Mouse (Mus musculus): Measurements from ENCODE around the gene Sf3a3. TPM values are rescaled to one million over a fixed set of nuclear protein-coding genes. Genes with fewer than 3 reads are reported as not detected.
A peak's percentile ranks its signal among the peaks of the same experiment; 100 is the strongest.

Gene Sf3a3
- 98.1 and 106 TPM in 2 replicates for polyA plus RNA-seq (2015; fragmentation: Nextera tagmentation; extraction: Ambion mirVana)

DNA sequence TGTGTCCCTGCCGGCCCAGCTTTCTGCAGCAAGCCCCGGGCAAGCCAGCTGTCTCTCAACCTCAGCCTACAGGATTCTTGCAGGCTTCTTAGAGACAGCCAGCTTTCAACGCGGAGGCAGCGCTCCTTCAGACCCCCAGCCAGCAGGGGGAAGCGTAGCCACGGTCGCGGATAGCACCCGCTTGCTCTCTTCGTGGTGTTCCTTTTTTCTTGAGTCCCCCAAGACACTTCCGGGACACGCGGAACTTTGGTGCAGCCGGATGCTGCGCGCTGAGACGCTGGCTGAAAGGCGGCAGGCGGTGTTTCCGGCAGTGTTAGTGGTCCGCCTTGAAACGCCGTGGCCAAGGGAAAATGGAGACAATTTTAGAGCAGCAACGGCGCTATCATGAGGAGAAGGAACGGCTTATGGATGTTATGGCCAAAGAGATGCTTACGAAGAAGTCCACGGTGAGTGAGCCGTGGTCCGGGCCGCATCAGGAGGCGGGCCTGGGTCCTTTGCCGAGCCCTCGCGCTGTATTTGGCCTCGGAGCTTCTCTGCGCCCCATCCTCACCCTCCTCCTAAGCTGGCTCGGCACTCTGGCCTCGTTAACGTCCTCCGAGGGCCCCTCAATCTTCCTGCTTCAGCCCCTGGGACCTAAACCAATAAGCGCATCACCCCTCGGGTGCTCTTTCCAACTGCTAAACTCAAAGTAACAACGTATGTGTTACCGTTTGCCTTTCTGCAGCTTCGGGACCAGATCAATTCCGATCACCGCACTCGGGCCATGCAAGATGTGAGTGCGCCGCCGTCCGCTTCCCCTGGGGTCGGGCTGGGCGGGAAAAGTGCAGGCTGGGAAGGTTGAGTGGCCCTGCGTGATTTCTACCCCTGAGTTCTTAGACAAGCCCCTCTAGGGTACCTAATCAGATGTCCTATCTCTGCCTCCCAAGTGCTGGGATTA is at the start of gene Sf3a3:
Gene Sf3a3 (plus strand): TSS at position 232 of the 937 bp plus-strand sequence.
- Histone ChIP-seq H3K9ac (ENCODE audit: low read depth, low read length) (peak within 1 kb of the TSS; percentile 85), H3K36me3 (ENCODE audit: control insufficient read depth, insufficient read depth, low read length) (peaks cover 18% of the 10 kb centered on the region; the same call in 1 of the 2 replicates), H3K4me3 (ENCODE audit: low read depth, low read length) (peak within 1 kb of the TSS; percentile 87), H3K27me3 (ENCODE audit: control insufficient read depth, insufficient read depth, low read depth, low read length) (peaks cover 4% of the 10 kb centered on the region; the same call in 1 of the 2 replicates), H3K9me3 (replicated peaks; ENCODE audit: control insufficient read depth, low read length, poor library complexity, severe bottlenecking) (no peaks in the 10 kb centered on the region), H3K4me2 (ENCODE audit: low read length) (peak within 1 kb of the TSS; percentile 97), H3K4me1 (ENCODE audit: control insufficient read depth, insufficient read depth, low read length) (peaks cover 14% of the 10 kb centered on the region), H3K27ac (ENCODE audit: low read length) (peak within 1 kb of the TSS; percentile 62)
- ATAC-seq = peak; percentile 95
- WGBS = under 1% methylated on average over 57 of the region's 57 CpGs

DNA sequence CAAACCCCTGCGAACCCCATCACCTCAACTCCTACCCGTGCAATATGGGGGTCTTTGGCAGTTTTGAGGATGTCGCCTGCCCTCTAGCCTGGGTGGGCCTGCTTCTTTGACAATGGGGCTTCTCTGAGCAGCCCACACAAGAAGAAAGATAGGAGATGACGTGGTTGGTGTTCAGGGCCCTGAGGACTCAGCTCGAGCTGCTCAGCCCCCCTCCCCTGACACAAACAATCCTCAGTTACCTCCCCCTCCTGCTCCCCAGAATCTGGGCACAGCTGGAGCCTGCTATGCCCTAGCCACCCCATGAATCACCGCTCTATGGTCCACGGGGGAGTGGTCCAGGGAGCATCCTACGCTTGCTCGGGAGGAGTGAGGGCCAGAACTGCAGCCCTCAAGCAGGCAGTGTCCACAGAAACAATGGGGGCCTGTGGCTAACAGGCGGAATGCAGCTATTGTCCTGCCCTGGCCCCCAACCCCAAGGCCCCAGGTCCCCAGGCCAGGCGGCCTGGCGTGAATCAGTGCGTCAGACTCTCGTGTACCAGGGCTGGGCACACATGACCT is 47.0 kb upstream of the Sf3a3 start:
- no peak; the same call in 1 of the 2 replicates for ATAC-seq
- H3K36me3 ChIP-seq (ENCODE audit: control insufficient read depth, insufficient read depth, low read length) = no peaks in the 10 kb centered on the region
- 19% methylated on average over 14 of the region's 14 CpGs for WGBS
- H3K4me2 ChIP-seq (ENCODE audit: low read length) = no peak overlapping the region
- H3K27me3 ChIP-seq (ENCODE audit: control insufficient read depth, insufficient read depth, low read depth, low read length) = peaks cover 4% of the 10 kb centered on the region; the same call in 1 of the 2 replicates
- H3K9ac ChIP-seq (ENCODE audit: low read depth, low read length) = 0 out of 2 replicates have a peak overlapping the region, but pooled peaks have one; percentile 28
- no peak overlapping the region for H3K4me3 ChIP-seq (ENCODE audit: low read depth, low read length)
- H3K27ac ChIP-seq (ENCODE audit: low read length) = no peak overlapping the region
- H3K4me1 ChIP-seq (ENCODE audit: control insufficient read depth, insufficient read depth, low read length) = peaks cover 27% of the 10 kb centered on the region
- H3K9me3 ChIP-seq (replicated peaks; ENCODE audit: control insufficient read depth, low read length, poor library complexity, severe bottlenecking) = no peaks in the 10 kb centered on the region

GRCm38 (mm10) chr4:124668078-124668477 is 46.5 kb upstream of the Sf3a3 start:
- Histone ChIP-seq H3K36me3 (ENCODE audit: control insufficient read depth, insufficient read depth, low read length) (no peaks in the 10 kb centered on the region), H3K27me3 (ENCODE audit: control insufficient read depth, insufficient read depth, low read depth, low read length) (peaks cover 1% of the 10 kb centered on the region; the same call in 1 of the 2 replicates), H3K9ac (ENCODE audit: low read depth, low read length) (0 out of 2 replicates have a peak overlapping the region, but pooled peaks have one; percentile 28), H3K4me3 (ENCODE audit: low read depth, low read length) (no peak overlapping the region), H3K27ac (ENCODE audit: low read length) (no peak overlapping the region), H3K4me2 (ENCODE audit: low read length) (no peak overlapping the region), H3K4me1 (ENCODE audit: control insufficient read depth, insufficient read depth, low read length) (peaks cover 32% of the 10 kb centered on the region), H3K9me3 (replicated peaks; ENCODE audit: control insufficient read depth, low read length, poor library complexity, severe bottlenecking) (no peaks in the 10 kb centered on the region)
- WGBS = 3% methylated on average over 8 of the region's 8 CpGs
- peak; percentile 25; the same call in 1 of the 2 replicates for ATAC-seq

DNA sequence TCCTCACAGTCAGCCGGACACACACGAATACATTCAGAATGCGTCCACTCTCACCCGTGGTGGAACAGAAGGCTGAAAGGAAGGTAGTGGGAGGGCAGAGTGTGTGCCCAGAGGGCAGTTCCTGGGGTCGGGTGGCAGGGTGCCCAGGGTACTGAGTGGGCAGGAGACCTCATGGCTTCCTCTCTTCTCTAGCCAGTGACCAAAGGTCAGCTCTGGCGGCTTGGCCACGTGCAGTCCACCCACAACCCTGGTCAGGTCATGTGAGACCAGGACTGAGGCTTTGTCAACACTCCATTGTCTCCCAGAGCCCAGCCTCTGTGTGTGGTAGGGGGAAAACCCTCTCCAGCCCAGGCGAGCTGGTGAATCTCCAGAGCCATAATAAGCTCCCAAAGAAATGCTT is 44.3 kb upstream of the Sf3a3 start:
- no peaks in the 10 kb centered on the region for H3K27me3 ChIP-seq (ENCODE audit: control insufficient read depth, insufficient read depth, low read depth, low read length)
- 63% methylated on average over 8 of the region's 8 CpGs for WGBS
- ATAC-seq = no peak
- no peak overlapping the region for H3K27ac ChIP-seq (ENCODE audit: low read length)
- no peak overlapping the region for H3K4me2 ChIP-seq (ENCODE audit: low read length)
- H3K9me3 ChIP-seq (replicated peaks; ENCODE audit: control insufficient read depth, low read length, poor library complexity, severe bottlenecking) = no peaks in the 10 kb centered on the region
- H3K4me1 ChIP-seq (ENCODE audit: control insufficient read depth, insufficient read depth, low read length) = peaks cover 34% of the 10 kb centered on the region
- H3K36me3 ChIP-seq (ENCODE audit: control insufficient read depth, insufficient read depth, low read length) = no peaks in the 10 kb centered on the region
- H3K9ac ChIP-seq (ENCODE audit: low read depth, low read length) = no peak overlapping the region
- no peak overlapping the region for H3K4me3 ChIP-seq (ENCODE audit: low read depth, low read length)

GRCm38 (mm10) chr4:124671583-124671982 is 43.0 kb upstream of the Sf3a3 start:
- Histone ChIP-seq H3K27ac (ENCODE audit: low read length) (peak overlapping the region; percentile 69), H3K4me3 (ENCODE audit: low read depth, low read length) (no peak overlapping the region), H3K4me1 (ENCODE audit: control insufficient read depth, insufficient read depth, low read length) (peaks cover 34% of the 10 kb centered on the region), H3K27me3 (ENCODE audit: control insufficient read depth, insufficient read depth, low read depth, low read length) (no peaks in the 10 kb centered on the region), H3K36me3 (ENCODE audit: control insufficient read depth, insufficient read depth, low read length) (no peaks in the 10 kb centered on the region), H3K9ac (ENCODE audit: low read depth, low read length) (no peak overlapping the region), H3K9me3 (replicated peaks; ENCODE audit: control insufficient read depth, low read length, poor library complexity, severe bottlenecking) (no peaks in the 10 kb centered on the region), H3K4me2 (ENCODE audit: low read length) (peak overlapping the region; percentile 59)
- no peak for ATAC-seq
- WGBS = 37% methylated on average over 7 of the region's 7 CpGs

DNA sequence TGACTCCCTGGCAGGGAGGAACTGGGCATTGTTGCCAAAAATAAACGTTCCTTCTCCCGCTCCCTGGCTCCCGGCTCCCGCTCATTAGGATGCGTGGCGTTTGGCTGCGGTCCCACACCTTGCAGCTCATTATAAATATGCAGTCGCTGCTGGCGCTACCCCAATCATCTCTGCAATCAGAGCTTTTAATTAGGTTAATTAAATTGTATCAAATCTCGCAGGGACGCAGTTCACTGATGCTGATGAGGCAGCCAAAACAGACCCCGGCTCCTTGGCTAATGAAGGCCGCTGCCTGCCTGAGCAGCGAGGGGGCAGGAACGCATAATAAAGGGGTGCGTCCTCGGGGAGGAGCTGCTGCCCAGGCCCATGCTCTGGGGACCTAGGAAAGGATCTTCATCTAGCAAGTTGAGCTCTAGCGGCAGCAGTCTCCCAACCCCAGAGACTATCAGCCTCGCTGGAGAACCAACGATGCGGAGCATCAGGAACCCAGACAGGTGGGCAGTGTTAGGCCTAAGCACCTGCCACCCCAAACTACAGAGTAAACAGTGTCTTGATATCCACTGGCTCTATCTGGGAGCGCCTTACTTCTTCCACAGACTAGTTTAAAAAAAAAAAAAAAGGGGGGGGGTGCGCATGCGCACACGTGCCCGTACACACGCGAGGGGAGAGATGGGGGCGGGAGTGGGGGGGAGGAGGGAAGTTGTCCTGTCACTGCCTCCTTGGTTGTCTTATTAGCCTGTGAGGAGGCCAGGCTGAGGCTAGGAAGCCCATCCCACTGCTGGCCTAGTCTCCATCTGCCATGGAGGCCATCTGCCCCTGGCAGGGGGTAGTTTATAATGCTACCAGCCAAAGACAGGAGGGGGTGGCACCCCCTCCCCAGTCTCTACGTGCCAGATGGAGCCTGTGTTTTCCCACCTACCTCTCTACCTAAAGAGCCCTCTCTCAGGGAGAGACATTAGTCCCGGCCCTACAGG is 41.9 kb upstream of the Sf3a3 start:
- H3K4me1 ChIP-seq (ENCODE audit: control insufficient read depth, insufficient read depth, low read length) = peaks cover 30% of the 10 kb centered on the region
- no peaks in the 10 kb centered on the region for H3K9me3 ChIP-seq (replicated peaks; ENCODE audit: control insufficient read depth, low read length, poor library complexity, severe bottlenecking)
- H3K27ac ChIP-seq (ENCODE audit: low read length) = peak overlapping the region; percentile 69
- peak overlapping the region; percentile 49; the same call in 1 of the 2 replicates for H3K9ac ChIP-seq (ENCODE audit: low read depth, low read length)
- no peaks in the 10 kb centered on the region for H3K27me3 ChIP-seq (ENCODE audit: control insufficient read depth, insufficient read depth, low read depth, low read length)
- H3K4me2 ChIP-seq (ENCODE audit: low read length) = peak overlapping the region; percentile 59
- 4% methylated on average over 30 of the region's 31 CpGs for WGBS
- peaks cover 1% of the 10 kb centered on the region; the same call in 1 of the 2 replicates for H3K36me3 ChIP-seq (ENCODE audit: control insufficient read depth, insufficient read depth, low read length)
- peak; percentile 61 for ATAC-seq
- H3K4me3 ChIP-seq (ENCODE audit: low read depth, low read length) = peak overlapping the region; percentile 24

DNA sequence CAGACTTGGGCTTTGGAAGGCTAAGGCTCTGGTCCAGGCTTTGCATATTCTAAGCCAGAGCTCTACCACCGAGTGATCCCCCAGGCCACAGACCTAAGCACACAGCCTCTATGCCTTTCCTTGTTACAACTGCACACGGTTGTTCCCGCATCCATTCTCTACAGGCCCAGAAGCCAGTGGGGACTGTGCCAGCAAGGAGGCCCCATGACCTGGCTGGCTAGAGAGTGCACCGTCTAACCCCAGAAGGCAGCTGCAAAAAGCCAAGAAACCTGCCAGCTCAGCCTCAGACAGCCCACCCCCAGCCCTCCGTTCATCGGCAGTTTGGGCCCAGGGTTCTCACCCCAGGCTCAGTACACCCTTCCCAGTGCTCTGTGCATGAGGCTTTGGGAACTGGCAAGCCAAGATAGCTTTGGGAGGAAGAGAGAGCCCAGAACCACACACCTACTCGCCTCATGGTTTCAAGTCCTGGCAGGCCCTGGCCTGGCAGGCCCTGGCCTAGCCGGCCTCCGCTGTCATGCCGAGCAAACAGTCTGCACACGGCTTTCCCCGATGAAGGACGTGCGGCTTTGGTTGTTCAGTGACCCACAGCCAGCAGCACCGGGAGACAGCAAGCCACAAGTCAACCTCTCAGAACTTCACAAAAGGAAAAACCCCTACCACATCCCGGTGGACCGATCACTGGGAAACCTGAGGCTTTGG is 40.1 kb upstream of the Sf3a3 start:
- ATAC-seq = no peak; the same call in 1 of the 2 replicates
- no peaks in the 10 kb centered on the region for H3K27me3 ChIP-seq (ENCODE audit: control insufficient read depth, insufficient read depth, low read depth, low read length)
- no peak overlapping the region for H3K9ac ChIP-seq (ENCODE audit: low read depth, low read length)
- peaks cover 4% of the 10 kb centered on the region; the same call in 1 of the 2 replicates for H3K36me3 ChIP-seq (ENCODE audit: control insufficient read depth, insufficient read depth, low read length)
- H3K4me1 ChIP-seq (ENCODE audit: control insufficient read depth, insufficient read depth, low read length) = peaks cover 24% of the 10 kb centered on the region
- H3K4me2 ChIP-seq (ENCODE audit: low read length) = no peak overlapping the region
- no peak overlapping the region for H3K4me3 ChIP-seq (ENCODE audit: low read depth, low read length)
- no peaks in the 10 kb centered on the region for H3K9me3 ChIP-seq (replicated peaks; ENCODE audit: control insufficient read depth, low read length, poor library complexity, severe bottlenecking)
- H3K27ac ChIP-seq (ENCODE audit: low read length) = no peak overlapping the region
- 34% methylated on average over 17 of the region's 17 CpGs for WGBS

- Histone ChIP-seq H3K9me3 (replicated peaks; ENCODE audit: control insufficient read depth, low read length, poor library complexity, severe bottlenecking) (no peaks in the 10 kb centered on the region), H3K27me3 (ENCODE audit: control insufficient read depth, insufficient read depth, low read depth, low read length) (no peaks in the 10 kb centered on the region), H3K36me3 (ENCODE audit: control insufficient read depth, insufficient read depth, low read length) (peaks cover 4% of the 10 kb centered on the region; the same call in 1 of the 2 replicates), H3K4me2 (ENCODE audit: low read length) (no peak overlapping the region), H3K9ac (ENCODE audit: low read depth, low read length) (no peak overlapping the region), H3K4me1 (ENCODE audit: control insufficient read depth, insufficient read depth, low read length) (peaks cover 24% of the 10 kb centered on the region), H3K4me3 (ENCODE audit: low read depth, low read length) (no peak overlapping the region), H3K27ac (ENCODE audit: low read length) (no peak overlapping the region)
- no peak for ATAC-seq
- WGBS = 2% methylated on average over 4 of the region's 4 CpGs
Measured at GRCm38 (mm10) chr4:124675037-124675436, 39.5 kb upstream of the Sf3a3 start.

All from midbrain, embryonic 16.5 days (tissue).